ENCODE assay signal across 25 mouse cellular contexts in genomic region chr2:150293669-150294068, GRCm38 (mm10). TPM values are rescaled to one million over a fixed set of nuclear protein-coding genes. Genes with fewer than 3 reads are reported as not detected.
"Had no signal": no experiment of that assay in that cellular context is flagged by ENCODE, and none has a peak within 500 bp of the region (broad histone marks: within the 10 kb centered on the region; RNA-seq: fewer than 3 reads in every experiment).

No protein-coding gene starts in this region.

- ATAC-seq: forebrain, embryonic 13.5 days; forebrain, embryonic 14.5 days; forebrain, embryonic 15.5 days; forebrain, embryonic 16.5 days; forebrain, postnatal 0 days had no signal

- DNase-seq: cerebellum, adult 2 months; cerebellum, adult 8-10 months; cerebellum, adult 9-10 months; cerebellum, adult 9-11 months; cerebellum, postnatal 10 days; cerebellum, postnatal 14 days; cerebellum, postnatal 25 days; cerebellum, postnatal 36 days; embryo, embryonic 11 days; forebrain, postnatal 0 days; gastrocnemius, adult 2 months; gastrocnemius, postnatal 10 days; gastrocnemius, postnatal 14 days; gastrocnemius, postnatal 25 days; gastrocnemius, postnatal 36 days; heart, adult 18-20 months; heart, adult 2 months had no signal

RNA-seq across cellular contexts. Expression of gene Gm14124, which starts 36.4 kb away (rescaled TPM):
- total RNA-seq: common myeloid progenitor, adult 5-6 weeks; gastrocnemius, adult 18-20 months; gastrocnemius, adult 8-10 months; gastrocnemius, postnatal 25 days; granulocyte monocyte progenitor cell, adult 5-6 weeks had no signal
